Mouse (Mus musculus) regulatory T cell (primary cell): Measurements from ENCODE around the gene Rnf39.

Experiments used
- in situ Hi-C: fragments of 300-600 bp; cut with MboI, MseI; formaldehyde crosslinking; loops from one replicate; pipeline ENCODE4 v1.15.1; 2025; ENCODE audit warnings: high pct_unique_total_duplicates

Gene Rnf39

DNA sequence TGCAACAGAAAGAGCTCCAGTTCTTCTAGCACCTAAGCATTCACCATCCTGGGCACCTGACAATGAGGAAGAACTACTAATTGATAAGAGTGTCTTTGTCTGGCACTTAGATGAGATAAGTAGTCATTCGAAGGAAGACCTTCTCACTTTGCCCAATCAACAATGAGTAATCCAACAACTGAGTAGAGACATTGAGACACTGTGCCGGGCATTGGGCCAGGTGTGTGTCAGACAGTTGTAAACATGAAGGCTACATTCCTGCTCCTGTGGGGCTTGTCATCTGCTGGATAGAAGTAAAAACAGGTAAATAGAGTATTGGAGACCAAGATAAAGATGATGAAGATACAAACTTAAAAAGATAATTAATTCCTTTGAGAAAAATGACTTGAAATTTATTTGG is 4.7 kb upstream of the Rnf39 start:
- in situ Hi-C loops: no loop called here

DNA sequence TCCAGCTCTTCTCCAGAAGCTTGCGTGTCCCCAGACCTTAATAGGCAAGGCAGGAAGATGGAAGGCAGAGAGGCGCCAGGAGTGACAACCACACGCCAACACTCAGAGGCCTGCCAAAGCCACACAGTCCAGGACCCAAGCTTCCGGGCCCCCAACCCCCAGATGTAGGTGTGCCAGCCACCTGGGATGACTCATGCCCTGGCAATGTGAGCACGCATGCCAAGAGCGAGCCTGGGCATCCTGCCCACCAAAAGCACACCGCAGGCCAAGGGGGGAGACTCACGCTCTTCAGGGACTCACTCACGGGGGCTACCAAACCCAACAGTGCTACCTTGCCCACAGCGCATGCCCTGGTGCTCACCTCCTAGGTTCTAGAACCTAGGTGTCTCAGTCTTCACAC is 327 bp upstream of the Rnf39 start:
- in situ Hi-C loops: no loop called here

DNA sequence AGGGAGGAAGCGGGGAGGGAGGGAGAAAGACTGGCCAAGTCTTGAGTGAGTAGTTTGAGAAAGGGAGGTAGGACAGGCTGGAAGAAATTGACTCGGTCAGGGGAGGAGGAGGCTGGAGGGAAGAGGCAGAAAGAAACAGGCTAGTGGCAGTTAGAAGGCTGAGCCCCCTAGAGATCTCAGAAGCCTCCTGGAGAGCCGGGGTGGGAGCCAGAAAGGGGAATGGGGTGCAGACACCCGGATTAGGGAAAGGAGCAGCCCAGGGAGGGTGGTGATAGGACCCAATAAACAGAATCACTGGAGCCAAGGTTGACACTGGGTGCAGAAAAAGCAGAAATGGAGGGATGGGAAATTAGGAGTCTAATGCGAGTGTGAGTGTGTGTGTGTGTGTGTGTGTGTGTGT is 973 bp downstream of the Rnf39 start:
- in situ Hi-C loops: no loop called here

DNA sequence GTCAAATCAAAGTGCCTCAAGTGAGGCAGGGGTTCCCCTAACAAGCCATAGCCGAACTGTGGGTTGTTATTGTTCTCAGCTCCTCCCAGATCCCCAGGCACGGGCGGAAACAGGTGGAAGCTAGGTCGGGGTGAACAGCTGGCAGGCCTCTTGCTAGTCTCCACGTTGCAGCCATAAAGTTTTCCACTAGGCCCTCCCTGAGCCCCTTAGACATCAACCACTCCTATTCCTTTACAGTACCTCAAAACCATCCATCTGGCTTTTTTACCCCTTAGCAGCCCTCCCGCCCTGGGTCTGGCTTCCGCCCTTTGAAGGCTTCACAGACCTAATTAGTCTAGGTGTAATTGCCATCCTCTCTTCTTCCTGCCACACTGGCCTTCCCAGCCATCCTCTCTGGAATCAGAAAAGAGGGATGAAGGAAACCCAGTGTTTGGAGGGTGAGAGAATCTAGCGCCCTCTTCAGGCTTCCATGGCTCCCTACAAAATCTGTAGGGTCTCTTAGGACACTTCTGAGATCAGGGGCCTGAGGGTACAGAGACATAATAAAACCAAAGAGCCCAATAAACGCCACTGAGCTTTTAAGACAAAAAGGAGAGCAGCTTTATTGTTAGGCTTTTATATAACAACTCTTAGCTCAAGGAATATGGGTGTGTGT is 1.5 kb downstream of the Rnf39 start:
- in situ Hi-C loops: no loop called here

DNA sequence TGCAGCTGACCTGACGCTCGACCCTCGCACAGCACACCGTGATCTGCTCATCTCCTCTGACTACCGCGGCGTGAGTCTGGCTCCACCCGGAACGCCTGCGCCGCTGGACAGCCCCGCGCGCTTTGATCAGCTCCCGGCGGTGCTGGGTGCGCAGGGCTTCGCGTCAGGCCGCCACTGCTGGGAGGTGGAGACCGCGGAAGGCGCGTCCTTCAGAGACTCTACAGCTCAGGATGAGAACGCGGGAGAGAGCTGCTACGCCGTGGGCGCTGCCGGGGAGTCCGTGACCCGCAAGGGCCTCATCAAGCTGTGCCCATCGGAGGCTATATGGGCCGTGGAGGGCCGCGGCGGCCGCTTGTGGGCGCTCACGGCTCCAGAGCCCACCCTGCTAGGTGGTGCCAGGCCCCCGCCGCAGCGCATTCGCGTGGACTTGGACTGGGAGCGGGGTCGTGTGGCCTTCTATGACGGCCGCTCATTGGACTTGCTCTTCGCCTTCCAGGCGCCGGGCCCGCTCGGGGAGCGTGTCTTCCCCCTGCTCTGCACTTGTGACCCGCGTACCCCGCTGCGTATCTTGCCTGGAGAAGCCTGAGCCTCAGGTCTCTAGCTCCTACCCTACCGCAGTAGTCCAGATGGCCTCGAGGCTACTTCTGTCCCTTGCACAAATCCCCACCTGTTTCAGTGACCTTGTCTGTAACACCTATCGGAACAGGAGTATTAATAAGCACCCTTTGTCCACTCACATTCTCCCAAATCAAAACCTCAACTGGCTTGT is 4.5 kb downstream of the Rnf39 start:
- in situ Hi-C loops: no loop called here

DNA sequence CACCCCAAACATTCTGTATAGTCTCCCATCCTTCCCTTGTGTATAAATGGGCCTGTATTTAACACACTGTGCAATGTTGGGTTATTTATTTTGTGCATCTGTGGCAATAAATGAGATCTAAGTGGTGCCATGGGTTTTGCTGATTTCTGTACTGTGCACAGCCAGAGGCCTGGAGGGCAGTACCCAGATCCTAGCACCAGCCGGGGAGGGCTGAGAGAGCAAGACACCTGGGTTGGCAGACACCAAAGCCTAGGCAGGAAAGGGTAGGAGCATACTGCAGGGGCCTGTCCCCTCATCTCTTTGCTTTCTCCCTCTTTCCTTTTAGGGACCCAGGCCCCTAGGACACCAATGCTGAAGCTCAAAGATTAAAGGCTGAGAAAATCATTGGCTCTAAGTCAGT is 5.6 kb downstream of the Rnf39 start:
- in situ Hi-C loops: no loop called here

DNA sequence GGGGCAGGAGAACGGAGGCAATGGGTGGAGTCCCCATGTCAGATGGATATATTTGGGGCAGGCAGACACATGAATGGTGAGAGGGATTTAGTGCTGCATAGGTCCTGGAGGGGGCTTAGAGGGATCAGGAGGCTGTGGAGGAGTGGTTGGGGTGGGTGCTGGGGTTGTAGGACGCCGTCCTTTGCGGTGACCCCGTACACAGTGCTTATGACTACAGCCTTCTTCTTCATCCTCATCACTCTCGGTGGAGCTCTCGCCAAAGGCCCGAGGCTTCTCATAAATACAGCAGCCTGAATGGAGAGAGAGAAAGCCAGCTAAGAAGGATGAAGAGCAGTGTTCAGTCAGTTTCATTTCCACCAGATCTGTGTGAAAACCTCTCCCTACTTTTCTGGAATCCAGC is 6.5 kb downstream of the Rnf39 start:
- in situ Hi-C loops: no loop called here

DNA sequence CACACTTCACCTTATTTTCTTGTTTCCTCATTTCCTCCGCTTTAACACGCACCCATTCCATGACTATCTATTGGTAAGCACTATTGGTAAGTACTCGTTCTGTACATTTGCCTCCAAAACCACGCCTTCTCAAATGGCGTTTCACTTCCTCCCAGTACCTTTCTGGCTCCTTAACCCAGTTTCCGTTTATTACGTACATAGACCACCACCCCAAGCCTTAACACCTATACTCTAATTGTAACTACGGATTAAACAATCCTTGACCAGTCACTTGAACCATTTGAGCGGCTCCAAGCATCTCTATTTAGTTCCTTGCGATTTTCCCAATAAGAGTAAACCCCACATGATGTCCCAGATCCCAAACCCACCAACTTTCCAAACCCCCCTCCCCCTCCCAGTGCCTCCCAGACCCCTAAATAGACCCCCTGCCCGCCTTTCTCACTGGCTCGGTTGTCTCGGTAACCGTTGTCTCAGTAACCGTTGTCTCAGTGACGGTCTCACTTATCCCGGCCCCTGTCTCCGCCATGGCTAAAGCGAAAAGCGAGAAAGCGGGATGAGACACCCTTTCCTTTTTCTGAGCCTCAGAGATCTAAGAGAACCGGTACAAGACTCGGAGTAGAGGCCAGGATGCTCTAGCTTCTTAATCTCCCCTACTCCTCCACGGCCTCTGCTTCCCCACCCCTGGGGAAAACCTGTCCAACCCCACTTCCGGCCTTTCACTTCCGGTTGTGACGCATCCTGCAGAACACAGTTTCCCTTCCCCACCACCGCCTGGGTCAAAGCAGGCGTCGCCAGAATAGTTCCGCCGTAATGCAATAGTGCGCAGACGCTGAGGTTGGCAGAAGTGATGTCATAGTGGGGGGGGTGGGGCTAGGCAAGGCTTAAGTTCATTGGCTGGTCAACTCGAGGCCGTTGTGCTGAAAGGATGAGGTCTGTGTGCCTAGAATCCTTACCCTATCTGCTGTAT is 8.5 kb downstream of the Rnf39 start, which contains the start of gene Ppp1r11:
Gene Ppp1r11, minus strand, starts transcription at position 761 of the 967 bp plus-strand sequence.
- in situ Hi-C loops: loop anchor here (5.0 to 25.0 kb wide), 2 partner anchors 321 to 964 kb away; partner anchors contain the start of genes Gnl1, H2-M3 and Prr3

DNA sequence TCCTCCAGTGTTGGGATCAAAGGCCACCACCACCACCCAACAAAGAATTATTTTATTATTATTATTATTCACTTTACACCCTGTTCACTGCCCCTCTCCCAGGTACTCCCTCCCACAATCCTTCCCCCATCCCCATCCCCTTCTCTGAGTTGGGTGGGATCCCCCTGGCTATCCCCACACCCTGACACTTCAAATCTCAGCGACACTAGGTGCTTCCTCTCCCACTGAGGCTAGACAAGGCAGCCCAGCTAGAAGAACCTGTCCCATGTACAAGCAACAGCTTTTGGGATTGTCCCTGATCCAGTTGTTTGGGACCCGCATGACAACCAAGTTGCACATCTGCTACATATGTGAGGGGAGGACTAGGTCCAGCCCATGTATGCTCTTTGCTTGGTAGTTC is 9.9 kb downstream of the Rnf39 start:
- in situ Hi-C loops: loop anchor here (5.0 to 25.0 kb wide), 2 partner anchors 320 to 965 kb away; partner anchors contain the start of genes Gnl1, H2-M3 and Prr3

DNA sequence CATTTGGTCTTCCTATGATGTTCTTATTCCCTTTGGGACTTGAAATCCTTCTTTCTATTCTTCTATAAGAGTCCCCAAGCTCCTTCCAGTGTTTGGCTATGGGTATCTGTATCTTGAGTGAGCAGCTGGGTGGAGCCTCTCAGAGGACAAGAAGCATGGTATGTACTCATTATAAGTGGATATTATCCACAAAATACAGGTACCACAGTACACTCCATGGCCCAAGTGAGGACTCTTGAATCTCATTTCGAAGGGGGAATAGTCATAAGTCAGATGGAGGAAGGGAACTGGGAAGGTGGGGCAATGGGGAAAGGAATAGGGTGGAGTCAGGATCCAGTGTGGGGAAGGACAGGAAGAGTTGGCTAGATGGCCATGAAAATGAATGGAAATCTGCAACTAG is 10.3 kb downstream of the Rnf39 start:
- in situ Hi-C loops: loop anchor here (5.0 to 25.0 kb wide), 2 partner anchors 319 to 966 kb away; partner anchors contain the start of genes Gnl1, H2-M3 and Prr3

DNA sequence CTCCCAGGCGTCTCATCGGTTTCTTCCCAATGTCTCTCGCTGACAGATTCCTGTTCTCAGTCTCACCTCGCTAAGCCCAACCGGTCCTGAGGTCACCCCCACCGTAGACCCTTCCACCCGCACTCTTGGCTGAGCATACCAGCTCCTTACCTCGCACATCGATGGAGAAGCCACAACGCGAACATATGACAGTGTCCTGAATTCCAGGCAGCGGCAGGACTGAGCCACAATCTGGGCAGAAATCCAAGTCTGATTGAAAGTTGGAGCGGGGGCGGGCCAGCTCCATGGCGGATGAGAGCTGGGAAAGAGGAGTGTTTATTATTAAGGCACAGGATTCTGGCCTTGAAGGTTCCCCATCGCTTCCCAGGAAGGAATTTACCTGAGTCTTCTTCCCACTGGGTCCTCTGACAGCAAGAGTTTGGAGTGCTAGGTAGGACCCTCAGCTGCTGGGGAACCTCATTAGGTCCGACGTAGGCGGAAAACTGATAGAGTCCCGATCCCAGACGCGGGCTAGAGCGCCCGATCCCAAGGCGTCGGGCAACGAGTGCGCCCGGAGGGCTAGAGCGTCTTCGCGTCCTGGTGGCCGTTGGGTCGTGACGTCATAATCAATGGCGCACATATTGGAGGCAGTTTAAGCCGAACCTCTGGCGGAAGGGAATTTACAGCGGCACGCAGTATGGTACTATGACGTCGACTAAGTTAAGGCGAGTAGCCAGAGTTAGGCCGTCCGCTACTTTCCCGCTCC is 15.5 kb downstream of the Rnf39 start, which contains the start of the genes Znrd1 and Znrd1as:
Gene Znrd1, minus strand, starts transcription at position 561 of the 745 bp plus-strand sequence.
Gene Znrd1as, plus strand, starts transcription at position 594 of the 745 bp plus-strand sequence.
- in situ Hi-C loops: loop anchor here (25.0 kb wide), 1 partner anchor 971 kb away; the partner anchor contains the start of genes Gnl1 and Prr3

DNA sequence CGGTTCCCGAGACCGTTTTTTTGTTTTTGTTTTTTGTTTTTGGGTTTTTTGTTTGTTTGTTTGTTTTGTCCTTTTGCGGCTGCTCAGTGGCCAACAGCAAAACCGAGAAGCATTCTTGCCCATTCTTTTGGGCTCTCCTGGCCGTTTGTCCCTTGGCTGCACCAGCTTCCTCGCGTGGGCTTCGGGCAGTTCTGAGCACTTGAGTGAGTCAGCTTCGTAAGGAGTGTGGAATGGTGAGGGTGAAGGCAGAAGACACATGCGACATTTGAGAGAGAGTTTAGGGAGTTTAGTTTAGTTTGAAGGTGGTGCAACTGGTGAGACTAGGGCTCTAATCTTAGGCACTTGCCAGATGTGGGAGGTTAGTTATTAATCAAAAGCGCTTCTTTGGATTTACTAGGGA is 16.2 kb downstream of the Rnf39 start:
- in situ Hi-C loops: loop anchor here (25.0 kb wide), 1 partner anchor 972 kb away; the partner anchor contains the start of genes Gnl1 and Prr3

DNA sequence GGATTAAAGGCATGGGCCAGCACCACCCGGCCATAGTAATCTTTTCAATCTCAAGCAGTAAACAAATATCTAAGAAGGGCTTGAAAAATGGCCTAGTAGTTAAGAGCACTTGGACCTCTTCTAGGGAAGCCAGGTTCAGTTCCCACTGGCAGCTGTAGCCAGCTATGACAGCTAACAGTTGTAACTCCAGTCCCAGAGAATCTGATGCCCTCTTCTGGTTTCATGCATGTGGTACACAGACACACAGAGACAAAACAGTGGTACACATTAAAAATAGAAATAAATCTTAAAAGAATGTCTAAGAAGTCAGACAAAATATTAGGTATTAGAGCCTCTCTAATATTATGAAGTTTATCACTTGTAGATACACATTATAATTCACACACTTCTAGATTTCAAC is 18.4 kb downstream of the Rnf39 start:
- in situ Hi-C loops: loop anchor here (25.0 kb wide), 1 partner anchor 974 kb away; the partner anchor contains the start of genes Gnl1 and Prr3

DNA sequence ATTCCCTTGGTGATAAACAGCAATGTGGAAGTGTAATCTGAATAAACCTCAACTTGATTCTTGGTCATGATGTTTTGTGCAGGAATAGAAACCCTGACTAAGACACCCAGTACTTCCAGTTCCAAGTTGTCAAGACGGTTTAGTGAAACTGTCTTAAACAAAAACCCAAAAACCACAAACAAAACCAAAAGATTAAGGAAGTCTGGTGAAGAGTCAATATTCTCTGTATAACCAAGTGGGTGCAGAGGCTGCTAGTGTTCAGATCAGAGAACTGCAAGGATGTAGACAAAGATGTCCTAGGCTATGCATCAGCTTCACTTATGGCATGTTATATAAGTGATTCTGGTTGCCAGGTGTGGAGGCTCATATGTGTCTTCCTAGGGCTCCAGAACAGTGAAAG is 24.2 kb downstream of the Rnf39 start:
- in situ Hi-C loops: loop anchor here (25.0 kb wide), 1 partner anchor 980 kb away; the partner anchor contains the start of genes Gnl1 and Prr3

DNA sequence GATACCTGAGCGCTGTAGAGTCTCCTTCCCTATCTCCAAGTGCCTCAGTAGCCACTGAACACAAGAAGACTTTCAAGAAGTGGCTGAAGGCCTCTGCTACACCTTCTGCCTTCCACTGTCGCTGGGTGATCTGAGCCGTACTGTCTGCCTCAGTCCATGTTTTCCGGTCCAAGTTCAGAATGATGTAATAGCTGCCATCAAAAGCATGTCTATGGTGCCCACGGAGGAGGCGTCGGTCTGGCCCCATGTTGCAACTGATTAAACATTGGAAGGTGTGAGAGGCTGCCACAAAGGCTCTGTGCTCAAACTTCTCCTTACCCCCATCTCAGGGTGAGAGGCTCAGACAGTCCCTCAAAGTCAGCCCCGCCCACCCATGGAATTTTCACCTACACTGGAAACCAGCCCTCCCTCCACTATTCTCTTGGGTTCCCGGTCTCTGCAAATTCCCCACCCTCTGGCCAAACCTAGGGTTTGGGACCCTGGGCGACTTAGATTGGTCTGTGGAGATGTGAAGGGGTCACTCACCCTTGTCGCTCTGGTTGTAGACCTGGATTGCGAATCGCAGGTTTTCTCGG is 27.7 kb downstream of the Rnf39 start:
- in situ Hi-C loops: loop anchor here (25.0 kb wide), 1 partner anchor 983 kb away; the partner anchor contains the start of genes Gnl1 and Prr3

DNA sequence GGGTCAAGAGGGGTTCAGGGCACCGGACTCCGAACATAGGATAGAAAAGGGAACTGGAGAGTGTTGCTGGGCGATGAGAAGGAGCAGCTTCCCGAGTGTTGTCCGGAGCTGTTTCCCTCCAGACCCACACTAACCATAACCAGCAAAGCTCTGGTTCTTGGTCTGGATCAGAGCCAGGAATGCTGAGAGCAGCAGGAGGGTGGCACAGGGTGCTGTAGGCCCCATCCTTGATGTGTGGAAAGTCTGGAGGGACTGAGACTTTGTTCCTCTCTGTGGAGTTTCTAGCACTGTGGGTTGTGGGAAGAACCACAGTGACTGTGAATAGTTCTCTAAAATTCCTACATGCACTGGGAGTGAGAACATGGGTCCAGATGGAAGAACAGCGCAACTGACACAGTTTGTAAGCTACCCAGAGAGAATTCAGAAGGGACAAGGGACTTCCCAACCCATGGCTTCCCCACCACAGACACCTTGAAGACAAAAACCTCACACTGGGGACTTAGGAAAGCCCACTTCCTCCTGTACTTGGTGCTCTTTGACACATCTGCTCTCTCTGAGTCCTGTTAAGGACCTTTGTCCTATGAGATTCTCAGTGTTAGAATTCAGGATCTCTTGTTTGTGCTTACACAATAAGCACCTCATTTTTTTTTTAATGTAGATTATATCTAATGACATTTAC is 28.6 kb downstream of the Rnf39 start:
- in situ Hi-C loops: loop anchor here (25.0 kb wide), 1 partner anchor 984 kb away; the partner anchor contains the start of genes Gnl1 and Prr3

DNA sequence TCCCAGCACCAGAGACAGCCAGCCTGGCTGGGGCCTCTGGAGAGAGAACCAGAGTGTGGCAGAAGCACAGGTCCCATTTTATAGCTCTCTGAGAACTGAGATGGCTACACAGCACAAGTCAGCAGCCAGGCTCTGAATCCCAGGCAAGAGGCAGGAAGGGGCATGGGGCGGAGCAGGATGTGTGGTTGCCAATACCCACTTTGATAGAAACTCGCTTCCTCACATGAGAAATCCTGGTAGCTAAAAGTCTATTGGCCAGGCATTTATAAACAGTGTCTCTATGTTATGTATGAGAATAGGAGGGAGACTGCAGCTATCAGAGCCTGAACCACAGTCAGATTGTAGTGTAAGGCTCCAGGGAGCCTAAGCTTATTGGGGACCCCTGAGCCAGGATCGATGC is 30.1 kb downstream of the Rnf39 start:
- in situ Hi-C loops: loop anchor here (25.0 kb wide), 1 partner anchor 985 kb away; the partner anchor contains the start of genes Gnl1 and Prr3

DNA sequence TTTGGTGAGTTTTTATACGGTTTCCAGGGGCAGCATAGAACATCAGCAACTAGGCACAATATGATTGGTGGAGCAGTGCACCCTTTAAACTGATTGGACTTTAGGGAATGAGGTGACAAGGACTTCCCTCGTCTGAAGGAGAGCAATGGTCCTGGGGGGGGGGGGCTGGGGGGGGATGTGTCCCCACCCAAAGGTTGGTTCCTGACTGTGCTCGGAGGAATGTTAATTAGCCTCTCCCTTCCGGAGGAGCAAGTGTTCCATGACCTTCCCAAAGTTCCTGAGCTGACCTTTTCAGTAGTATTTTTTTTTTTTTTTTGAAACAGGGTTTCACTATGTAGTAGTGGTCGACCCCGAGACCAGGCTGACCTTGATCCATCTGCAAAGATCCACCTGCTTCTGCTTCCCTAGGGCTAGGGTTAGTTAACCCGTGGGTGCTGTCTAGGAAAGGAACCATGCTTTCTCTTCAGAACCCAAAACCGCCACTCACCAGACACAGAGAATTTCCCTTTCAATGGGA is 30.6 kb downstream of the Rnf39 start:
- in situ Hi-C loops: loop anchor here (25.0 kb wide), 1 partner anchor 986 kb away; the partner anchor contains the start of genes Gnl1 and Prr3
